Mouse (Mus musculus): ENCODE measurements around the gene Hbq1b.

GRCm38 (mm10) chr11:32316009-32316408 is 29.2 kb downstream of the Hbq1b start:
- no peak for TF ChIP-seq POLR2A (IDR thresholded peaks at IDR 0.05; ENCODE audit: insufficient read depth, low read depth, low read length)
- TF ChIP-seq CTCF (IDR thresholded peaks at IDR 0.05; ENCODE audit: insufficient read depth, low read depth, low read length) = no peak

All from olfactory bulb, adult 2 months (tissue).